14 mouse cellular contexts compared by ENCODE assay signal in the genomic region with DNA sequence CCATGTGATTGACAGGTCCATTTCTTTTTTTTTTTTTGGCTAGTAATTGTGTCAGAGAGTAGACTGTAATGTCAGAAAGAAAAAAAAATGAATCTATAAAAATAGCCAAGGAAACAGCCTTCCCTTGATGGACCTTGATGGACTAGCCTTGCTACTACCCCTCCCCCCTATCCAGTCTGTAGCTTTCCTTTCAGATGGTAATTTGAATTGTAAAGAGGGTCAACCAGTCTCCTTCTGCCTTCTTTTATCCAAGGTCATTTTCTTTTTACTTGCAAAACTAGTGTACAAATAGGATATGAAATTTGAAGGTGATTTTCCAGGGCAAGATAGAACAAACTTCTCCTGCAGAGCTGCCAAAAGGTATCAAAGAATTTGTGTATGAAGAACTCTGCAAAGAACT.
"Had no signal": no experiment of that assay in that cellular context is flagged by ENCODE, and none has a peak within 500 bp of the region (broad histone marks: within the 10 kb centered on the region; RNA-seq: fewer than 3 reads in every experiment).

No protein-coding gene starts in this region.

- H3K27ac ChIP-seq: liver, embryonic 14.5 days; midbrain, embryonic 10.5 days; midbrain, embryonic 12.5 days; neural tube, embryonic 13.5 days; neural tube, embryonic 15.5 days had no signal

- H3K9me3 ChIP-seq: neural tube, embryonic 15.5 days had no signal

- DNase-seq: lung, adult 18-20 months; lung, embryonic 14.5 days; lung, postnatal 10 days; lung, postnatal 4 days; midbrain, embryonic 14.5 days; right cerebral cortex, postnatal 14 days; thymus, adult 18-20 months; thymus, postnatal 36 days had no signal

- H3K4me3 ChIP-seq: midbrain, embryonic 10.5 days; midbrain, embryonic 12.5 days; myocyte; neural tube, embryonic 13.5 days; neural tube, embryonic 15.5 days had no signal

- H3K4me1 ChIP-seq: midbrain, embryonic 10.5 days; midbrain, embryonic 12.5 days; neural tube, embryonic 13.5 days; neural tube, embryonic 15.5 days had no signal

- H3K9ac ChIP-seq: liver, embryonic 14.5 days; lung, embryonic 14.5 days; midbrain, embryonic 12.5 days; neural tube, embryonic 13.5 days; neural tube, embryonic 15.5 days had no signal

- H3K27me3 ChIP-seq: midbrain, embryonic 12.5 days; neural tube, embryonic 13.5 days; neural tube, embryonic 15.5 days had no signal

- H3K36me3 ChIP-seq: midbrain, embryonic 10.5 days; midbrain, embryonic 12.5 days; neural tube, embryonic 13.5 days; neural tube, embryonic 15.5 days had no signal
